Mouse (Mus musculus) fibroblast of lung, adult 2 months (primary cell): ENCODE measurements around the gene Crtc2.
"Not testable (repeated sequence)": the region's sequence is repeated elsewhere in the genome, so short reads cannot be mapped to it uniquely, and the experiment has no call there.

Experiments used
- DNase-seq: peaks from one replicate; pipeline ENCODE4 v3.0.0-alpha.2; 2011; ENCODE audit warnings: low read depth

Gene Crtc2

DNA sequence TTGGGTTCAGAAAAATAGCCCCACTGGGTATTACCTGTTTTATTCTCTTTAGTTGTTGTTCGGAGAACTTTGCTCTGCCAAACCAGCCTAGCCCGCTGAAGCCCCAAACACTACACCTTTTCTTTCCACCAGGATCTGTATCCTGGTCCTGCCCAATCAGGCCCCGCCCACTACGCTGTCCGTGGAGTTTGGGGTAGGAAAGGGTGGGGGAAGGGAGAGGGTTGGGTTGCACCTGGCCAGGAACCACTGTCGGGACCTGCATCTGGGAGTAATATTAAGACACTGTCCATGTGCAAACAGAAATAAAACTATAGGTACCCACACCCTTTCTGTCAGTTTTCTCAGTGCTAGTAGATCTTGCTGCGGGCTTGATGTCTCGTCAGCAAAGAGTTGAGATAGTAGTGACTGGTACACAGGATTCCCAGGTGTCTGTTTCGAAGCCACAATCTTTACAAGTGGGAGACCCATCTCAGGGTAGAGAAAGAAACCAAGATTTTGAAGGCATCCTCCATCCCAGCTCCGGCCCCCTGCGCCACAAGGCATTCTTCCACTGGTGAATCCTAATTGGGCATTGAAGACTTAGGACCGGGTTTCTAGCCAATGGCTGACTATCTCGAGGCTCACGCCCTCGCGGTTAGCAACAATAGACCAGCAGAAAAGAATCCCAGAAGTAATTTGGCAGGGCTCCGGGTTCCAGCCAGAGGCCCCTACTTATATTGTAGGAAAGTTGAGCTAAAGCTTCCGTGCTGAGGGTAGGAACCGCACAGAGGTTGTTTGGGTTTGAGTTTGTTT lies 10.8 kb upstream of the Crtc2 start, which contains the start of gene Creb3l4:
TSS of gene Creb3l4 (minus strand) at position 529 of the 792 bp plus-strand sequence.
- no peak for DNase-seq

DNA sequence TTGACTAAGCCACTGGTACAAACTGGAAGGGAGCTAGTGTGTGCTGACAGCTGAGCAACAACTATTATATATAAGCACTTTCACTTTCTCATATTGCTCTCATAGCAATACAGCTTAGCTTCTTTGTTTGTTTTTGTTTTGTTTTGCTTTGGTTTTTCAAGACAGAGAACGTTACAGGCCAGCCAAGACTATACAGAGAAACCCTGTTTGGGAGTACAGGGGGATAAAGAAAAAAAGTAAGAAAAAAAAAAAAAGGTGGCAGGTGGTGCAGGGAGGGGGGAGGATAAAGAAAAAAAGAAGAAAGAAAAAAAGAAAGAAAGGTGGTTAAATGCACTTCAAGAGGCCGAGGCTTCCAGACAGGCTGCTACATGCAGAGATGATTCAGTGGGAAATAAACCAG lies 8.6 kb upstream of the Crtc2 start:
- no peak for DNase-seq

GRCm38 (mm10) chr3:90247630-90247959 lies 6.4 kb upstream of the Crtc2 start:
- no peak for DNase-seq

DNA sequence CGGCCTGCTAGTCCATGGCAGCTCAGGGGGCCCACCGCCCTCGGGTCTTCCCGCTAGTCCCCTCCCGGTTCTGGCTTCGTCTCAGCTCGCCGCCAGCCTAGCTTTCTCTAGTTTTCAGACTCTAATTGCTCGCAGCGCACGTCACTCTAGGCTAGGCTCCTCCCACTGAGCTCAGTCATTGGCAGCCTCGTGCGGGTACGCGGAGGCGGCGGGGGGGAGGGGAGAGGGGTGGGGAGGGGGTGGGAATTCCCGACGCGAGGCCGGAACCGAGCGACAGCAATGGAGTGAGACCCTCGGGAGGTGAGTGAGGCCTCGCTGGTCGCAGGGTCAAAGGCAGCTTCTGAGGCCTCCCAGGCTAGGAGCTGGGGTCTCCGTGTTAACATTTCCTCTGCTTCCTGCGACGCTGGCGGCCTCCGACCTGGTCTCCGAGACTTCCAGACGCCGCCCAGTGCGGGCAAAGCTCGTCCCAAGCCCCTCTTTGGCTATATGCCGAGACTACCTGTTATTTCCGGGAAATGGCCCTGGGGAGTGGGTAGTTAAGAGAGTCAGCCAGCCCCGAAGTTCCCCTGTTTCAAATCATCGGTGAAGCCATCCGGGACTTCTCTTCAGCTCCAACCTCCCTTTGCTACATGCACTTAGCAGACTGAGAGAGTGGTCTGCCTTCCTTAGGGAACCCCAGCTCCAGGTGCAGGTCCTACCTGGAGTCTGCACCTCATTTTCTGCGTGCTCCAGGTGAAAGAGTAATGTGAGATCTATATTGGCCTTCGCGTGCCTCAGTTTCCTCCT lies 5.8 kb upstream of the Crtc2 start, which contains the start of gene Slc39a1:
TSS of gene Slc39a1 (plus strand) at position 213 of the 786 bp plus-strand sequence.
- peak; percentile 90 for DNase-seq

GRCm38 (mm10) chr3:90248746-90249100 lies 5.2 kb upstream of the Crtc2 start:
- peak; percentile 51 for DNase-seq

GRCm38 (mm10) chr3:90250791-90251190 lies 3.2 kb upstream of the Crtc2 start:
- DNase-seq = peak; percentile 54

- not testable (repeated sequence) for DNase-seq
Observed at GRCm38 (mm10) chr3:90251731-90252226, 2.2 kb upstream of the Crtc2 start.

GRCm38 (mm10) chr3:90252659-90253058 lies 1.3 kb upstream of the Crtc2 start:
- not testable (repeated sequence) for DNase-seq

DNA sequence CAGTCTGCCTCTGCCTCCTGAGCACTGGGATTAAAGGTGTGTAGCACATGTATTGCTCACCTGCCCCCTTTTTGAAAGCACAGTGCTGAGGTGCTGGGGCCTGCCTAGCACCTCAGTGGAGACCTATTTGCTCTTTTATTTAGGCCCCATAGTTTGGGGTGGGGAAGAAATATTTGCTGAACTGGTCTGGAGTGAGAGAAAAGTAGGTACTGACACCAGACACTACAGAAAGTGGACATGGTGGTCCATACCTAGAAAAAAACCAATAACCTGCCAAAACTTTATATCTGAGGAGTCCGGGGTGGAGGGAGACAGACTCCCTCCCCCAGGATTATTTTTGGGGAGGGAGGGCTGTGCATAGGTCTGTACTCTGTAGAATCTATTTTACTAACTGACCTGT lies 789 bp upstream of the Crtc2 start:
- DNase-seq = not testable (repeated sequence)

- no peak for DNase-seq
Observed at GRCm38 (mm10) chr3:90254419-90255193, 643 bp downstream of the Crtc2 start.

DNA sequence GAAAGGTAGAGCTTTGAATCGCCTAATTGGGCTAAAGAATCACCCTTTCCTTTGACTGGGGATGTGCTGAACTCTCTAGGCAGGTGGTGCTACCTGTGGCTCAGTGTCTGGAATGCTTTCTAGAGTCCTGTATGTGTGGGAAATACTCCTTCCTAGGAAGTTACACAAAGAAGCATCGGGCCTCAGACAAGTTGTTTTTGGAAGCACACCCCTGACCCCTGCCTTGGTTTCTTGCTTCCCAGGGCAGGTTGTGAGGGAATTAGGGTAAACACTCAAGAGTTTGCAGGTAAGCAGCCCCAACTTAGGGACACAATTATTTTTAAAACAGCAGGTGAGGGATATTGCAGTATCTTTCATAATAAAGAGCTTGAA lies 1.2 kb downstream of the Crtc2 start:
- no peak for DNase-seq

- DNase-seq = no peak
Observed at GRCm38 (mm10) chr3:90255784-90256353, 1.9 kb downstream of the Crtc2 start.

GRCm38 (mm10) chr3:90256731-90257530 lies 3.0 kb downstream of the Crtc2 start:
- no peak for DNase-seq

GRCm38 (mm10) chr3:90258521-90258920 lies 4.6 kb downstream of the Crtc2 start:
- no peak for DNase-seq

DNA sequence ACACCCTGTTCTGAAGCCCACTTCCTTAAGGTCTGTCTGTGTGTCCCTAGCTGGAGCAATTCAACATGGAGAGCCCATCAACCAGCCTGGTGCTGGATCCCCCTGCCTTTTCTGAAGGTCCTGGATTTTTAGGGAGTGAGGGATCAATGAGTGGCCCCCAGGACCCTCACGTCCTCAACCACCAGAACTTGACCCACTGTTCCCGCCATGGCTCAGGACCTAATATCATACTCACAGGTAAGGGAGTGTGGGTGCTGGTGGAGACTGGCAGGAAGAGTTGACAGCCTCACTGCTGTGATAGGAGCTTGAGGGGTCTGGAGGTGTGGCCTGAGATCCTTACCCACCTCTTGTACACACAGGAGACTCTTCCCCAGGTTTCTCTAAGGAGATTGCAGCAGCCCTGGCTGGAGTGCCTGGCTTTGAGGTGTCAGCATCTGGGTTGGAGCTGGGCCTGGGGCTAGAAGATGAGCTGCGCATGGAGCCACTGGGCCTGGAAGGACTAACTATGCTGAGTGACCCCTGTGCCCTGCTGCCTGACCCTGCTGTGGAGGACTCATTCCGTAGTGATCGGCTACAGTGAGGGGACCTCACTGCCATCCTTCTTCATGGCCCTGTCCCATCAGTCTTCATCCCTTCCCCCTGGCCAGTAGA lies 9.3 kb downstream of the Crtc2 start:
- no peak for DNase-seq

- no peak for DNase-seq
Observed at GRCm38 (mm10) chr3:90264687-90265033, 10.7 kb downstream of the Crtc2 start.

GRCm38 (mm10) chr3:90265034-90265931 lies 11.3 kb downstream of the Crtc2 start, which contains the start of gene Dennd4b:
Gene Dennd4b (plus strand): TSS chr3:90265185.
- DNase-seq = peak; percentile 52

- DNase-seq = peak; percentile 15
Observed at GRCm38 (mm10) chr3:90265932-90266741, 12.2 kb downstream of the Crtc2 start.
